ENCODE assay signal across 8 mouse cellular contexts in the genomic region with DNA sequence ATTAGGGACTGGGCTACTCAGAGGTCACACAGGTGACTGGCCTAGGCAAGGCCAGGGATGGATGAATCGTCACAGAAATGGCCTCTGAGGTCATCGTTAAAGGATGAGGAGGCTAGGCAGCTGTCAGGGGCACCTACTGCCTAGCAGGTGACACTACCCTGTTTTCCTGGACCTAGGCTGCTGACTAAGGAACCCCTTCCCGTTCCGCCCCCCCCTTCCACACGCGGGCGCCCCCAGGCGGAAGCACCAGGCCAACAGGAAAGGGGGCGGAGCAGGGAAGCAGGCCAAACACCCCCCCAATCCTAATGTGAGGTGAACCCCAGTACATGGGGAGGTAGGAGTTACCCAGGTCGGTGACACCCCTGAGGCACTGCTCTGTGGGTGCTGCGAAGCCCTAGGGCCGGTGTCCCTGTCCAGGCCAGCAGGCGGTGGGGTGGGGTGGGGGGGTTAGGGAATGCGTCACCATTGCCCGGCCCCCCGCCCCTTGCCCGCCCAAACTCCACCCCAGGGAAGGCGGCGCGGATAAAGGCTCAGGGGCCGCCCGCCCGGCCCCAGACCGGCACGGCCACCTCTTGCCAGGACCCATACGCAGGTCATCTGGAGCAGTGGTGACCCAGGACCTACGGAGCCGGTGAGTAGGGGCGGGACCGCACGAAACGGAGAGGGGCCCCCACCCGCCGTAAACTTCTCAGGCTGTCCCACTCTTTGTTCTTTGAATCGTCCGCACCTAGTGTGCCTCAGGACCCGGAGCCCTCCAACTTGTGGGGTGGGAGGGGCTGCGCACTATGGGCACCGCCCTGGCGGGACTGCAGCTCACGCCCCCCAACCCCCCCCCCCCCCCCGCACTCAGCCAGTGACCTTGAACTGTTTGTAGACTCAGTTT. TPM values are rescaled to one million over a fixed set of nuclear protein-coding genes. Genes with fewer than 3 reads are reported as not detected.
A peak's percentile ranks its signal among the peaks of the same experiment; 100 is the strongest.
DNase-seq lines count a peak whose midpoint lies in the region; ATAC-seq lines count a peak whose summit lies in the region.

A gene (plus strand): TSS at position 554 of the 883 bp plus-strand sequence.

- H3K4me2 ChIP-seq in embryonic facial prominence, embryonic 13.5 days, result peak within 1 kb of the TSS; percentile 98
- H3K4me2 ChIP-seq in midbrain, embryonic 16.5 days (ENCODE audit: low read length), result peak within 1 kb of the TSS; percentile 74
- H3K4me2 ChIP-seq in stomach, embryonic 15.5 days, result peak within 1 kb of the TSS; percentile 65

- peaks cover 53% of the 10 kb centered on the region for H3K4me1 ChIP-seq in embryonic facial prominence, embryonic 13.5 days
- peaks cover 64% of the 10 kb centered on the region for H3K4me1 ChIP-seq in heart, embryonic 10.5 days
- peaks cover 25% of the 10 kb centered on the region for H3K4me1 ChIP-seq in midbrain, embryonic 16.5 days (ENCODE audit: control insufficient read depth, insufficient read depth, low read length)
- peaks cover 48% of the 10 kb centered on the region for H3K4me1 ChIP-seq in stomach, embryonic 15.5 days

- DNase-seq in 3134 (ENCODE audit: extremely low read depth, insufficient read length, low spot score), result peak; percentile 93
- peak; percentile 89 to 93 for DNase-seq in adrenal gland, adult 18-20 months (ENCODE audit: low spot score in 2 of 2)
- peak; percentile 96 for DNase-seq in heart, embryonic 10.5 days (ENCODE audit: low spot score)
- DNase-seq in kidney, adult 9 months, result peak; percentile 91
- DNase-seq in liver, result peak; percentile 88

- H3K27me3 ChIP-seq in embryonic facial prominence, embryonic 13.5 days, result no peaks in the 10 kb centered on the region
- H3K27me3 ChIP-seq in heart, embryonic 10.5 days (ENCODE audit: insufficient read depth, poor library complexity, severe bottlenecking), result no peaks in the 10 kb centered on the region
- no peaks in the 10 kb centered on the region for H3K27me3 ChIP-seq in midbrain, embryonic 16.5 days (ENCODE audit: control insufficient read depth, insufficient read depth, low read depth, low read length)
- H3K27me3 ChIP-seq in stomach, embryonic 15.5 days (replicated peaks), result no peaks in the 10 kb centered on the region

- ATAC-seq in embryonic facial prominence, embryonic 13.5 days (ENCODE audit: insufficient number of reproducible peaks, insufficient read depth, low FRiP score, low TSS enrichment, low read depth), result peak; percentile 45
- ATAC-seq in midbrain, embryonic 16.5 days, result peak; percentile 15
- ATAC-seq in stomach, embryonic 15.5 days (ENCODE audit: insufficient read depth, low FRiP score, low read depth), result peak; percentile 44

- peak within 1 kb of the TSS; percentile 96 for H3K9ac ChIP-seq in embryonic facial prominence, embryonic 13.5 days
- peak within 1 kb of the TSS; percentile 97 for H3K9ac ChIP-seq in midbrain, embryonic 16.5 days (ENCODE audit: low read depth, low read length)
- H3K9ac ChIP-seq in stomach, embryonic 15.5 days, result peak within 1 kb of the TSS; percentile 71

- H3K27ac ChIP-seq in embryonic facial prominence, embryonic 13.5 days, result peak within 1 kb of the TSS; percentile 100
- H3K27ac ChIP-seq in heart, embryonic 10.5 days, result peak within 1 kb of the TSS; percentile 99
- H3K27ac ChIP-seq in midbrain, embryonic 16.5 days (ENCODE audit: low read length), result peak within 1 kb of the TSS; percentile 100
- peak within 1 kb of the TSS; percentile 100 for H3K27ac ChIP-seq in stomach, embryonic 15.5 days

- H3K4me3 ChIP-seq in embryonic facial prominence, embryonic 13.5 days, result peak within 1 kb of the TSS; percentile 97
- peak within 1 kb of the TSS; percentile 98 for H3K4me3 ChIP-seq in heart, embryonic 10.5 days
- H3K4me3 ChIP-seq in midbrain, embryonic 16.5 days (ENCODE audit: low read depth, low read length), result peak within 1 kb of the TSS; percentile 93
- H3K4me3 ChIP-seq in stomach, embryonic 15.5 days (replicated peaks), result peak within 1 kb of the TSS; percentile 79

- H3K36me3 ChIP-seq in embryonic facial prominence, embryonic 13.5 days, result peaks cover 63% of the 10 kb centered on the region
- H3K36me3 ChIP-seq in heart, embryonic 10.5 days, result peaks cover 73% of the 10 kb centered on the region
- H3K36me3 ChIP-seq in midbrain, embryonic 16.5 days (ENCODE audit: control insufficient read depth, insufficient read depth, low read length), result peaks cover 12% of the 10 kb centered on the region
- peaks cover 9% of the 10 kb centered on the region for H3K36me3 ChIP-seq in stomach, embryonic 15.5 days

- 2% methylated on average over 32 of the region's 42 CpGs for WGBS in embryonic facial prominence, embryonic 13.5 days
- WGBS in heart, embryonic 10.5 days, result under 1% methylated on average over 35 of the region's 42 CpGs
- 1% methylated on average over 40 of the region's 42 CpGs for WGBS in midbrain, embryonic 16.5 days
- under 1% methylated on average over 37 of the region's 42 CpGs for WGBS in stomach, embryonic 15.5 days

- no peaks in the 10 kb centered on the region for H3K9me3 ChIP-seq in embryonic facial prominence, embryonic 13.5 days
- no peaks in the 10 kb centered on the region for H3K9me3 ChIP-seq in heart, embryonic 10.5 days
- H3K9me3 ChIP-seq in midbrain, embryonic 16.5 days (replicated peaks; ENCODE audit: control insufficient read depth, low read length, poor library complexity, severe bottlenecking), result no peaks in the 10 kb centered on the region
- H3K9me3 ChIP-seq in stomach, embryonic 15.5 days, result no peaks in the 10 kb centered on the region

RNA-seq across cellular contexts. Expression of the gene that starts here (rescaled TPM):
- total RNA-seq in adrenal gland, adult 18-20 months (2021), result 10 to 100 TPM; 64.8 to 82.0 TPM
- 21.2 and 25.7 TPM in 2 replicates for polyA plus RNA-seq in embryonic facial prominence, embryonic 13.5 days (2015; fragmentation: Nextera tagmentation; extraction: Ambion mirVana)
- polyA plus RNA-seq in heart, embryonic 10.5 days (2016; fragmentation: Nextera tagmentation; extraction: Ambion mirVana), result 16.1 and 24.4 TPM in 2 replicates
- polyA plus RNA-seq in midbrain, embryonic 16.5 days (2015; fragmentation: Nextera tagmentation; extraction: Ambion mirVana), result 15.5 and 21.1 TPM in 2 replicates
- 16.0 and 19.8 TPM in 2 replicates for polyA plus RNA-seq in stomach, embryonic 15.5 days (2015; fragmentation: Nextera tagmentation; extraction: Ambion mirVana)

Comparison
In these comparisons a context has a peak if more than half of its experiments do, and no peak if none do; other contexts are left out.
1. Peak in every context shown above with its lines: DNase-seq, ATAC-seq, H3K4me3 ChIP-seq and H3K27ac ChIP-seq.